ENCODE assay signal across 7 mouse cellular contexts in genomic region chr13:85639376-85640229, GRCm38 (mm10).
A peak's percentile ranks its signal among the peaks of the same experiment; 100 is the strongest.
DNase-seq lines count a peak whose midpoint lies in the region; ATAC-seq and TF ChIP-seq lines count a peak whose summit lies in the region.

No protein-coding gene starts in this region.

- no peaks in the 10 kb centered on the region for H3K4me1 ChIP-seq in liver, adult 2 months (ENCODE audit: control insufficient read depth, insufficient read depth, low read length)
- H3K4me1 ChIP-seq in liver, embryonic 12.5 days: no peaks in the 10 kb centered on the region
- no peaks in the 10 kb centered on the region for H3K4me1 ChIP-seq in forebrain, embryonic 13.5 days
- no peaks in the 10 kb centered on the region for H3K4me1 ChIP-seq in midbrain, postnatal 0 days (ENCODE audit: insufficient read depth, low read length)

- H3K9ac ChIP-seq in liver, adult 2 months (ENCODE audit: low read depth, low read length): no peak overlapping the region
- no peak overlapping the region for H3K9ac ChIP-seq in liver, embryonic 12.5 days
- no peak overlapping the region for H3K9ac ChIP-seq in forebrain, embryonic 13.5 days
- no peak overlapping the region for H3K9ac ChIP-seq in midbrain, postnatal 0 days (replicated peaks; ENCODE audit: low read length, poor library complexity, severe bottlenecking)

- H3K27ac ChIP-seq in liver, adult 2 months (replicated peaks; ENCODE audit: insufficient read depth, low read depth, low read length): no peak overlapping the region
- H3K27ac ChIP-seq in liver, embryonic 12.5 days: no peak overlapping the region
- H3K27ac ChIP-seq in forebrain, embryonic 13.5 days: no peak overlapping the region
- no peak overlapping the region for H3K27ac ChIP-seq in midbrain, postnatal 0 days (ENCODE audit: low read depth, low read length)

- TF ChIP-seq POLR2A in liver, adult 2 months (IDR thresholded peaks at IDR 0.05; ENCODE audit: extremely low read depth, insufficient read depth, low read length): no peak

- no peaks in the 10 kb centered on the region for H3K9me3 ChIP-seq in liver, embryonic 12.5 days (replicated peaks)
- no peaks in the 10 kb centered on the region for H3K9me3 ChIP-seq in forebrain, embryonic 13.5 days (replicated peaks)
- no peaks in the 10 kb centered on the region for H3K9me3 ChIP-seq in midbrain, postnatal 0 days (ENCODE audit: low read length)

- H3K36me3 ChIP-seq in liver, adult 2 months (ENCODE audit: control insufficient read depth, insufficient read depth, low read length): no peaks in the 10 kb centered on the region
- no peaks in the 10 kb centered on the region for H3K36me3 ChIP-seq in liver, embryonic 12.5 days
- H3K36me3 ChIP-seq in forebrain, embryonic 13.5 days (ENCODE audit: poor library complexity, severe bottlenecking): no peaks in the 10 kb centered on the region
- no peaks in the 10 kb centered on the region for H3K36me3 ChIP-seq in midbrain, postnatal 0 days (ENCODE audit: insufficient read depth, low read length)

- H3K27me3 ChIP-seq in liver, adult 2 months (ENCODE audit: control insufficient read depth, insufficient read depth, low read length): no peaks in the 10 kb centered on the region
- H3K27me3 ChIP-seq in liver, embryonic 12.5 days (replicated peaks): no peaks in the 10 kb centered on the region
- H3K27me3 ChIP-seq in forebrain, embryonic 13.5 days: no peaks in the 10 kb centered on the region
- H3K27me3 ChIP-seq in midbrain, postnatal 0 days (ENCODE audit: insufficient read depth, low read length): no peaks in the 10 kb centered on the region

- H3K79me2 ChIP-seq in liver, adult 2 months (ENCODE audit: control insufficient read depth, insufficient read depth, low read length): no peaks in the 10 kb centered on the region

- TF ChIP-seq CTCF in liver, adult 2 months (IDR thresholded peaks at IDR 0.05; ENCODE audit: low read depth, low read length): no peak
- peak; percentile 69 for TF ChIP-seq CTCF in midbrain, postnatal 0 days (IDR thresholded peaks at IDR 0.05)

- no peak overlapping the region for H3K4me3 ChIP-seq in liver, adult 2 months (ENCODE audit: insufficient read depth, low read depth, low read length)
- H3K4me3 ChIP-seq in liver, embryonic 12.5 days: no peak overlapping the region
- no peak overlapping the region for H3K4me3 ChIP-seq in forebrain, embryonic 13.5 days
- H3K4me3 ChIP-seq in midbrain, postnatal 0 days (ENCODE audit: low read depth, low read length): no peak overlapping the region

- 30% methylated on average over 8 of the region's 8 CpGs for WGBS in liver, adult 2 months
- 19% methylated on average over 8 of the region's 8 CpGs for WGBS in liver, embryonic 12.5 days (ENCODE audit: insufficient replicate concordance)
- WGBS in forebrain, embryonic 13.5 days: 30% methylated on average over 8 of the region's 8 CpGs
- WGBS in midbrain, postnatal 0 days: 27% methylated on average over 8 of the region's 8 CpGs

- DNase-seq in liver, adult 2 months (ENCODE audit: extremely low read depth, low read depth, low spot score): peak; percentile 19
- peak; percentile 20 for DNase-seq in ZHBTc4 (ENCODE audit: low read depth, low spot score)
- peak; percentile 65 for DNase-seq in midbrain, postnatal 0 days (ENCODE audit: low spot score)
- DNase-seq in gastrocnemius, adult 8-10 months (ENCODE audit: low spot score in 2 of 2): no peak

- no peak for ATAC-seq in liver, embryonic 12.5 days
- peak; percentile 75 for ATAC-seq in forebrain, embryonic 13.5 days
- no peak for ATAC-seq in midbrain, postnatal 0 days (ENCODE audit: low FRiP score)
- no peak for ATAC-seq in monocyte, adult 5-6 weeks (replicated peaks; ENCODE audit: insufficient number of reproducible peaks, low FRiP score, low TSS enrichment, poor library complexity, severe bottlenecking)

- no peak overlapping the region for H3K4me2 ChIP-seq in liver, embryonic 12.5 days
- H3K4me2 ChIP-seq in forebrain, embryonic 13.5 days: no peak overlapping the region
- no peak overlapping the region for H3K4me2 ChIP-seq in midbrain, postnatal 0 days (ENCODE audit: low read depth, low read length, poor library complexity, severe bottlenecking)

Comparison
In these comparisons a context has a peak if more than half of its experiments do, and no peak if none do; other contexts are left out.
1. DNase-seq: peak in liver, adult 2 months (single experiment), ZHBTc4 (single experiment) and midbrain, postnatal 0 days (single experiment); none in gastrocnemius, adult 8-10 months (0 of 2).